Mouse (Mus musculus) CD4-positive, CD25-positive, alpha-beta regulatory T cell, adult 2 months (primary cell): ENCODE measurements around the gene Usp42.

Experiments
- DNase-seq: peaks from one replicate; pipeline ENCODE4 v3.0.0-alpha.2; 2012; ENCODE audit warnings: low read depth, low spot score

The Usp42 gene

GRCm38 (mm10) chr5:143732180-143732891 is at the start of gene Usp42:
TSS of gene Usp42 (minus strand) at chr5:143732280.
- peak; percentile 97 for DNase-seq

- DNase-seq, result no peak
Observed at GRCm38 (mm10) chr5:143760508-143760907, 28.4 kb upstream of the Usp42 start.

GRCm38 (mm10) chr5:143759554-143759953 is 27.5 kb upstream of the Usp42 start:
- no peak for DNase-seq

- DNase-seq, result peak; percentile 75
Observed at GRCm38 (mm10) chr5:143757755-143758443, 25.8 kb upstream of the Usp42 start.

GRCm38 (mm10) chr5:143755529-143756141 is 23.6 kb upstream of the Usp42 start:
- DNase-seq, result no peak

DNA sequence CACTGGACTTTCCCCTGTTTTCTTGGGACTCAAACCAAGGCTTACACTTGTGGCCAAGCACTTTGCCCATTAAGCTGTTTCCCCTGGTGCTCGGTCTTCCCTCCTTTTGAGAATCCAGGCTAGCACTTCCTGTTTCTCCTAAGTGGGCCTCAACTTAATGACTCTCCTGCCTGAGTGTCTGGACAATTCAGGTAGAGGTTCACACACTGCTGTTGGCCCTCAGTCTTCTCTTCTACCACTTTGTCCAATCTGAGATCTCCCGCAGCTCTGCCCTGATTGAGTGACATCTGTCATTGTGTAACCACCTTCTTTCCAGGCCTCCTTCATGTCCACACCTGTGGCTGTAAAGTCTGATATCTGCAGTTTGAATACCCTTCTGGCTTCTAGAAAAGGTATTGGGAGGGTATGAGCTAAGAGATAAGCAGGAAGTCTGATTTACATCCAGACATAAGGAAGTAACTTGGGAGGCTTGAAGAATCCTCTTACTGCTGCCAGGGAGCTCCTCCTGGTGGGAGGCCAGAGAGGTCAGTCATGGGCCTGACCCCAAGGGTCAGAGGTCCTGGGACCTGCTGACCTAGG is 17.6 kb upstream of the Usp42 start:
- DNase-seq, result no peak

DNA sequence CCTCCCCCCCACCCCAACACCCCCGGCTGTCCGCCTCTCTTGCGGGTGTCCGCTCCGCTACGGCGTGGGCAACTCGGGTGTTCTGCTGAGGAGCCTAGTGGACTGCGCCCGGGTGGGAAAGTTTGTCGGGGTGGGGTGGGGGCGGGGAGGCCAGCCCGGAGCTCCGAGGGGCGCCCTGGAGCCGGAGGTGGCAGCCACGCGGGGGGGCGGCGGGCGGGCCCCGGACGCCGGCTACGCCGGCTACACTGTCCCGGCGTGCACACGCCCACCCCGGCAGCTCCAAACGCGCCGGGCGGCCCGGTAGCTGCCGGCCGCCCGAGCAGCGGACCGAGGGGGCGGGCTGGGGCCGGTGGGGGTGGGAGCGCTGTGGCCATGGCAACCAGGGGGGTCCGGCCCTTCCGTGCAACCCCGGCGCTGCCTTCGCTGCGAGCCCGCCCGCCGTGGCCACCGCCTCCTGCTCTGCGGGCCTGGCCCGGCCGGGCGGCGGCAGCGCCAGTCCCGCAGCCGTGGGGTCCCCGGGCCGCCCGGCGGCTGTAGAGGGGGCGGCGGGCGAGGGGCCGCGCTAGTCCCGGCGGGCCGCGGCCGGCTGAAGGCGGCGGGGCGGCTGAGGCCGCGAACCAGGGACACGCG is 482 bp downstream of the Usp42 start:
- DNase-seq, result peak; percentile 59

GRCm38 (mm10) chr5:143730915-143731314 is 1.2 kb downstream of the Usp42 start:
- peak; percentile 51 for DNase-seq

GRCm38 (mm10) chr5:143721962-143722361 is 10.1 kb downstream of the Usp42 start:
- no peak for DNase-seq

DNA sequence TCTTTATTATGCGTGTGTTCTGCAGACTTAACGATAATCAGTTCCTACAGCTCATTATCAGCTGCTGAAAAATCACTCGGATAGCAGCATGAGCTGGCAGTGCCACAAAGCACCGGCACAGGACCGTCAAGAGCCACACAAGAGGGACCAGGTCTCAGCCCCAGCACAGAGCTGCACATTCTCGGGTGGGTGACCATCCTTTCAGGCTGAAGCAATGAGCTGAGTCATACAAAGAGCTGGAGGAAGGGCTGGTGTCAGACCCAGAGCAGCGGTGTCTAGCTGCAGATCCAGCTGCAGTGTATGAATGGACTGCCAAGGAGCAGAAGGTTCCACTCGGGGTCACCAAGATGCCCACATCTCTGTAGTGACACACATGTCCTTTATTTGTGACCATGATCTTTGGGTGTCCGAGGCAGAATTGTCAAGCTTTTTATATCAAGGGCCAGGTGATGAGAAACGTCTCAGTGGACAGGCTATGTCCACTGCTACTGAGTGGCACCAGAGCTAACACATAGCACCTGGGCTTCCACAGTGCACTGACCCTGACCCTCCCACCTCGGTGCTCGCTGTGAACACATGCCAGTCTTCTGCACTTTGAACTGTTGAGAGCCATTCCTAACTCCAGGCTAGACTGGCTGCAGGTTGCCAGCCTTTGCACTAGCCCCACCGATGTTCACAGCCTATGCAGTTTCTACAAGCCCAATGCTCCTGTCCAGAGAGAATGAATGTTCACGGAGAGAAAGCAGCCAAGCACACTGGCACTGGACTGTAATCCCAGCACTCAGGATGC is 19.9 kb downstream of the Usp42 start:
- no peak for DNase-seq

GRCm38 (mm10) chr5:143711326-143711725 is 20.8 kb downstream of the Usp42 start:
- peak; percentile 80 for DNase-seq

GRCm38 (mm10) chr5:143706822-143707200 is 25.3 kb downstream of the Usp42 start:
- DNase-seq, result no peak

- no peak for DNase-seq
Observed at GRCm38 (mm10) chr5:143706030-143706821, 25.9 kb downstream of the Usp42 start.

- DNase-seq, result no peak
Observed at GRCm38 (mm10) chr5:143705659-143705982, 26.5 kb downstream of the Usp42 start.

DNA sequence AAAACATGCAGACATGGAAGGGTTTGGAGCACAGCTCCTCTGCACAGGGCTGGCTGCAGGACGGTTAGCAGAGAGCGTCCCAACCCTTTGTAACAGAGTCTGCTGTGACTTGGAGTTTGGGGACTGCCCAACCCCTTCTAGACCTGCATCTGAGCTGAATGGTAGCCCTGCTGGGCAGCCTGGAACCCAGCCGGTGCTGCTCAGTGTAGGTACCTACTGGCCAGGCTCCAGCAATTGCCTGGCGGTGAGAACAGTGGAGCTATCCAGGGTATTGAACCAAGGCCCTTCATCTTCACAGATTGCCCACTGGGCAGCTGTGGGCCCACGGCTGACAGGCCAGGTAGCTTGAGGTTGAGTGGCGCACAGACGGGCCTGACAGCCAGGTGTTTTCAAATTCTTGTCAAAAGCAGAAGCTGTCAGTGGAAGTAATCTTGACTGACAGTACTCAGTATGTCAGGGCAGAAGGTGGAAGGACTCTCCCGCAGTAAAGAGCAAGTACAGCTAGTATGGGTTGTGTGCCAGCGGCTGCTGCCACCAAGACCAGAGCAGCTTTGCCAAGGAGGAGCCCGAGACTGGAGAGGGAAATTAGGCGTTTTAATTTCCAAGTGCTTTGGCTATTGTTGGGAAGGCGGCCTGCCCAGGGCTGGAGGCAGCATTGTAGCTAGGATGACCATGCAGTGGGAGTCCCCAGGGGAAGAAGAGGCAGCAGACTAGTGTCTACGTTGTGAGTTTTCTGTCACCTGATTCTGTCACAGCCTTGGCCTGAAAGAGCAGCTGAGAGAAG is 27.0 kb downstream of the Usp42 start:
- no peak for DNase-seq

- DNase-seq, result no peak
Observed at GRCm38 (mm10) chr5:143701074-143701473, 31.0 kb downstream of the Usp42 start.

DNA sequence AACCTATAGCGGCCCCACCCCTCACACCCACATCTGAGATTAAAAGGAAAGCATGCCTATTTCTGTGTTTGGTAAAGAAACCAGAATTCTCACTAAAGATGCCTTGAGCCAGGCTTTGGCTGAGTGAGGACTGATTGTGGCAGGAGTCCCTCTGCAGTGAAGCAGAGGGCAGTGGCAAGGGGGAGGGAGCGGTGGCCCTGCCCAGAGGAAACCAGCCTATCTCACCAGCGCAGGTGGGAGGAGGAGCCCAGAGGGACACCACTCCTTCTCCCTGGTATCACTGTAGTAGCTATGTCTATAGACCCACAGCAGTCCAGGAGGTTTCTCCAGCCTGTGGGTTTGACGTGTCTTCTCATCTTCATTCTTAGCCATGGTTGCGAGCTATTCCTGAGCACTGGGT is 31.8 kb downstream of the Usp42 start:
- no peak for DNase-seq

- DNase-seq, result no peak
Observed at GRCm38 (mm10) chr5:143698454-143698853, 33.6 kb downstream of the Usp42 start.

GRCm38 (mm10) chr5:143696323-143696722 is 35.8 kb downstream of the Usp42 start:
- DNase-seq, result peak; percentile 69

- DNase-seq, result no peak
Observed at GRCm38 (mm10) chr5:143690926-143691325, 41.2 kb downstream of the Usp42 start.
